Mouse (Mus musculus): ENCODE data around the gene Htr3b. TPM values are rescaled to one million over a fixed set of nuclear protein-coding genes. Genes with fewer than 3 reads are reported as not detected.
A peak's percentile ranks its signal among the peaks of the same experiment; 100 is the strongest.

The Htr3b gene
- polyA plus RNA-seq, 1 experiment = 0.12 TPM

GRCm38 (mm10) chr9:48894755-48895154 is 70.0 kb downstream of the Htr3b start:
- H3K4me3 ChIP-seq (ENCODE audit: control insufficient read depth, low read depth, low read length) = no peak overlapping the region
- no peak overlapping the region for H3K27ac ChIP-seq (ENCODE audit: control insufficient read depth, insufficient read depth, low read depth, low read length)
- H3K4me1 ChIP-seq (ENCODE audit: control insufficient read depth, insufficient read depth, low read length) = peaks cover 4% of the 10 kb centered on the region; the same call in 1 of the 2 replicates
- TF ChIP-seq CTCF (IDR thresholded peaks at IDR 0.05; ENCODE audit: control insufficient read depth, insufficient read depth, insufficient replicate concordance, low read depth, low read length) (no peak), POLR2A (IDR thresholded peaks at IDR 0.05; ENCODE audit: control insufficient read depth, low read depth, low read length) (no peak)
- no peaks in the 10 kb centered on the region for H3K27me3 ChIP-seq (ENCODE audit: control insufficient read depth, insufficient read depth, low read length)
- H3K36me3 ChIP-seq (ENCODE audit: control insufficient read depth, insufficient read depth, low read length) = no peaks in the 10 kb centered on the region

- H3K4me3 ChIP-seq (ENCODE audit: control insufficient read depth, low read depth, low read length) = no peak overlapping the region
- peaks cover 4% of the 10 kb centered on the region; the same call in 1 of the 2 replicates for H3K4me1 ChIP-seq (ENCODE audit: control insufficient read depth, insufficient read depth, low read length)
- no peak overlapping the region for H3K27ac ChIP-seq (ENCODE audit: control insufficient read depth, insufficient read depth, low read depth, low read length)
- no peaks in the 10 kb centered on the region for H3K27me3 ChIP-seq (ENCODE audit: control insufficient read depth, insufficient read depth, low read length)
- TF ChIP-seq POLR2A (IDR thresholded peaks at IDR 0.05; ENCODE audit: control insufficient read depth, low read depth, low read length) = no peak
- 0 out of 2 replicates have a peak, but pooled peaks have one; percentile 27 for TF ChIP-seq CTCF (IDR thresholded peaks at IDR 0.05; ENCODE audit: control insufficient read depth, insufficient read depth, insufficient replicate concordance, low read depth, low read length)
- no peaks in the 10 kb centered on the region for H3K36me3 ChIP-seq (ENCODE audit: control insufficient read depth, insufficient read depth, low read length)
Observed at GRCm38 (mm10) chr9:48893986-48894385, 70.8 kb downstream of the Htr3b start.

DNA sequence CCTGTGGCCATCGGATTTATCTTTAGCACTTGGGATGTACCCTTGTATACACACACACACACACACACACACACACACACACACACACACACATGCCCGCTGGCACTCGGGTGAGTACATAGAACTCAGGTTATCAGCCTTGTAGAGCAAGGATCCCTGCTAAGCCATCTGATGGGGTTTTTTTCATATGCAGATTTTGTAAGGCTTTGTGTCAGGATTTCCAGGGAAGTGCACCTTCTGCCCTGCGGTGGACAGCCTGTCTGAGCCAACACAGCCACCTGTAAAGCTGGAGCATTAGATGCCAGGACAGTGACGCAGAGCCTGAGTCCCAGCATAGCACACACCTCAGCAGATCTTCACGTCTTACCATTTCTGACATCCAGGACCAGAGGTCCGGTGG is 75.7 kb downstream of the Htr3b start:
- Histone ChIP-seq H3K4me1 (ENCODE audit: control insufficient read depth, insufficient read depth, low read length) (peaks cover 2% of the 10 kb centered on the region; the same call in 1 of the 2 replicates), H3K4me3 (ENCODE audit: control insufficient read depth, low read depth, low read length) (no peak overlapping the region), H3K27ac (ENCODE audit: control insufficient read depth, insufficient read depth, low read depth, low read length) (no peak overlapping the region), H3K36me3 (ENCODE audit: control insufficient read depth, insufficient read depth, low read length) (no peaks in the 10 kb centered on the region), H3K27me3 (ENCODE audit: control insufficient read depth, insufficient read depth, low read length) (no peaks in the 10 kb centered on the region)
- no peak for TF ChIP-seq CTCF (IDR thresholded peaks at IDR 0.05; ENCODE audit: control insufficient read depth, insufficient read depth, insufficient replicate concordance, low read depth, low read length)

Other genes starting within 250 kb of the Htr3b start
- gene Zbtb16, start 128.8 kb downstream of the Htr3b start, polyA plus RNA-seq (2012; rRNA removed) = 2.4 and 2.6 TPM in 2 replicates
- 0.40 and 0.52 TPM in 2 replicates for gene Htr3a, start 53.9 kb downstream of the Htr3b start, polyA plus RNA-seq (2012; rRNA removed)
- gene Usp28, start 20.4 kb upstream of the Htr3b start, polyA plus RNA-seq (2012; rRNA removed) = 16.8 and 17.2 TPM in 2 replicates
- gene Zw10, start 90.6 kb upstream of the Htr3b start, polyA plus RNA-seq (2012; rRNA removed) = 16.2 and 18.6 TPM in 2 replicates
- 1.7 and 2.1 TPM in 2 replicates for gene Tmprss5, start 116.3 kb upstream of the Htr3b start, polyA plus RNA-seq (2012; rRNA removed)